Mouse (Mus musculus) layer of hippocampus, adult 2 months (tissue): Measurements from ENCODE around the gene Zhx3. TPM values are rescaled to one million over a fixed set of nuclear protein-coding genes. Genes with fewer than 3 reads are reported as not detected.
A peak's percentile ranks its signal among the peaks of the same experiment; 100 is the strongest.

Experiments used
- DNase-seq, 2 experiments: peaks; one replicate each; pipeline ENCODE4 v3.0.0; 2022; ENCODE audit warnings: low spot score in 2 of 2
- H3K27ac ChIP-seq: fragments of 200-600 bp; 2 replicates; pipeline ENCODE4 v1.8.1; 2022
- H3K4me3 ChIP-seq: fragments of 200-600 bp; 2 replicates; pipeline ENCODE4 v1.8.1; 2022; ENCODE audit warnings: mild to moderate bottlenecking
- CTCF ChIP-seq: fragments of 200-600 bp; conservative IDR thresholded peaks from 2 replicates; pipeline ENCODE4 v1.8.1; 2022; ENCODE audit warnings: antibody characterized with exemption, mild to moderate bottlenecking, moderate library complexity
- total RNA-seq, 2 experiments: library from RNA; stranded (reverse); gene quantifications; 2 replicates each; pipeline ENCODE4 v1.2.3; 2021

Zhx3 gene
- total RNA-seq, 2 experiments from 2014 or later = 111 to 116 TPM

DNA sequence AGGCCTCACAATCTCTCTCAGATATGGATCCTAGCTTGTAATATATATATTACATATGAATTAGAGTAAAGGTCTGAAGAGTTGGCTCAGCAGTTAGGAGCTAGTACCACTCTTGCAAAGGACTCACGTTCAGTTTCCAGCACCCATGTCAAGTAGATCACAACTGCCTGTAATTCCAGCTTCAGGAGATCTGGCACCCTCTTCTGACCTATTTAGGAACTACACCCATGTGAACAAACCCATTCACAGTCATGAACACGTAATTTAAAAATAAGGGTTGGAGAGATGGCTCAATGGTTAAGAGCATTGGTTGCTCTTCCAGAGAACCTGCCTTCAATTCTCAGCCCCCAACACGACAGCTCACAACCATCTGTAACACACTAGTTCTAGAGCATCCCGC lies 3.3 kb upstream of the Zhx3 start:
- no peak for DNase-seq
- H3K4me3 ChIP-seq = no peak overlapping the region
- peak; percentile 72 for TF ChIP-seq CTCF
- no peak overlapping the region for H3K27ac ChIP-seq

DNA sequence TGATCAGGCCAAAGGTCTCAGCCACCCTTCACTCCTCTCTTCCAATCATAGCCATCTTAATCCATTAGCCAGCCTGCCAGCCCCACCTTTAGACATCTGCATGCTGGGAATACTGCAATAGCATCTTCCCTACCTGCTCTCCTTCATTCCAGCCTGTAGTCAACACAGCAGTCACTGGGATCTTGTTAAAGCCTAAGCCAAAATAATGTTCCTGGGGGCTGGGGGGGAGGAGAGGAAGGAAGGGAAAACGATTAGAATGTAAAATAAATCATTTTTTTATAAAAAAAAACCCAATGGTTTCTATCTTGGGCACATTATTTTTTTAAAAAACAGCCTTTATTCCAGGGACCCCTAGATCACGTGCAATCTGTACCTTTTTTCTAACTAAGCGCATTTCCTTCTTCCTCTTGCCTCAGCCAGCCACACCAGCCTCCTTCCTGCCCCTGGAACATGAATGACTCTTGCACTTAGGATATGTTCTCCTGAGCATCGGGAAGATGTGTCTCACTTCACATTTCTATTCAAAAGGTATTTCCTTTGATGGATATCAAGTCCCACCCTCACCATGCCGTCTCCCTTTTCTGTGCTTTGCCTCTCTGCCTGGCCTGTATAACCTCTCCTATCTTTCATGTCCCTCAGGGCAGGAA lies 1.6 kb upstream of the Zhx3 start:
- Histone ChIP-seq H3K4me3 (no peak overlapping the region), H3K27ac (peak overlapping the region; percentile 99)
- TF ChIP-seq CTCF = no peak
- DNase-seq = no peak

DNA sequence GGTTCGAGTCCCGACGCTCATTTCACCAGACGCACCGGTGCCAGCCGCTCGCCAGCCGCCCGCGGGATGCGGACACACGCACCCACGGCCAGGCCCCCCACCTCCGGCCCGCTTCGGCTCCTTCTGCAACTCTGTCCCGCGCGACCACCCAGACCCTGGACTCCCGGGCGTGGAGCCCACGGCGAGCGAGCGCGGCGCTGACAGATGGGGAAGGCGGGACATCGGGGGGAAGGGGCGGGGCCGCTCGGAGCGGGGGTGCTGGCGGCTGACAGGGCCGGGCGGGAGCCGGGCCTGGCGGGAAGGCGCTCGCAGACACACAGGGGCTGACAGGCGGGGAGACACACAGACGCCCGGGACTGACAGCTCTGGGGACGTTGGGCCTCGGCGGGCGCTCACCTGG lies 403 bp downstream of the Zhx3 start:
- TF ChIP-seq CTCF = no peak
- DNase-seq = peak; percentile 64 to 67
- H3K27ac ChIP-seq = peak overlapping the region; percentile 99

DNA sequence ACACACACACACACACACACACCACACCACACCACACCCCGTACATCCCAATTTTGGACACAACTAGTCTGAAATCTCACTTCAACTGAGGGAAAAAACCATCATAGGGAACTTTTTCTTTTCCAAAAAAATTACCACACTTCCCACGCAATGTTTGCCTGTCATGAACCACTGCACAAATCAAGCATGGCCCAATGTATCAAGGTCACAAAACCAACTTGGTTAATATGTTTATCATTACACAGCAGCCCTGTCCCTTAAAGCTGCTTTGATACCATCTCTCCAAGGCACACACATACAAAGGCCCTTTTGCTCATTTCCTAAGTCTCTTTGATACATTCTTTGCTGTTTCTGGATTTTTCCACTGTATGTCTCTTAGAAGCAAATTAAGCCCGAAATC lies 1.5 kb downstream of the Zhx3 start:
- Histone ChIP-seq H3K4me3 (peak overlapping the region; percentile 97), H3K27ac (peak overlapping the region; percentile 99)
- no peak for DNase-seq
- TF ChIP-seq CTCF = no peak

More for the DNA sequence above, 403 bp downstream of the Zhx3 start:
- peak overlapping the region; percentile 97 for H3K4me3 ChIP-seq

DNA sequence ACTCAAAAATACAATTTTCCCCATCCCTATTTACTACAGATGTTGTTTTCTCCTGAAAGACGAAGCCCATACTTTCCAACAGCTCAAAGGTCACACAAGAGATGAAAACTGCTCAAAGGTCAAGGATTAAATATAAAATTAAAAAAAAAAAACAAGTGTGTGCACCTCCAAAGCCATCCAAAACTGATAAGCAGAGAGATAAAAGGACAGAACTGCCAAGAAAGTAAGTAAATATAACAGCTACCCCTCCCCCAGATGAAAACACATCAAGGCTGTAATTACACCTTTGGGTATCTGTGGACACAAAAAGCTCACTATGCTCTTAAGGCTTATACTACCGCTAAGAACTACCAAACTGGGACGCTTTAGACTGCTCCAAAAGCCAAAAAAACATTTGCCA lies 3.4 kb downstream of the Zhx3 start:
- TF ChIP-seq CTCF = no peak
- no peak for DNase-seq
- peak overlapping the region; percentile 97; the same call in 1 of the 2 replicates for H3K4me3 ChIP-seq

DNA sequence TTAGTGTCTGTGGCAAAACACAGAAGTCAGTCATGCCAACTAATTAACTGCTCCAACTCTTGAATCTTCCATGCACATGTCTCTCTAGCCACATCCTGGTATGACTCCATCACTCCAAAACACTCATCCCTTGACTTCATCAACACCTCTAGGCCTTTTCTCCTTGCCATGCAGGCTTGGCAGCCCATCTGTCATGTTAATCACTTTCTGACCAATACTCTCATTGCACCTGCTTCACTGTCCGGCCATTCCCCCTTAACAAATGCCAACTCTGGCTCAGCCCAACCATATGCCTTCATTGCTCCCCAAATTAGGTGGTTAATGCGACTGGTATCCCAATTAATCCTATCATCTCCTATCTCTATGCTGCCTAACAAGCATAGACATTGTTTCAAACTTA lies 7.5 kb downstream of the Zhx3 start:
- no peak for TF ChIP-seq CTCF
- DNase-seq = no peak
- H3K27ac ChIP-seq = 0 out of 2 replicates have a peak overlapping the region, but pooled peaks have one; percentile 19
- no peak overlapping the region for H3K4me3 ChIP-seq

More for the DNA sequence above, 3.4 kb downstream of the Zhx3 start:
- peak overlapping the region; percentile 9; the same call in 1 of the 2 replicates for H3K27ac ChIP-seq

DNA sequence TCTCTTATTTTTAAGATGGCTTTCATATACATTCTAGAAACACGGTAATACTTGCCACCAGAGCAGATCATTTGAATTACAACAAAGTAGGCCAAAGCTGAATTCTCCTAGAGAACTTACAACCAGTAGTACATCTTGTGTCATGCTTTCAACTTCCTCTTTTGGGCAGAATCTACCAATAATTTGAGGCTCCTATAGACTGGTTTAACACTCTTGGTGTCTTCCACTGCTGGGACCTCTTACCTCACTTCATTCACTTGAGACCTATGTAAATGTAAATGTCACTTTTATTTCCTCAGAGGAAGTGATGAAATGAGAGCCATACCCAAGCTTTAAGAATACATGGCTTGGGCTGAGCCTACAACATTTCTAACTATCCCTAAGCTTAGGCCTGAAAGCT lies 8.7 kb downstream of the Zhx3 start:
- DNase-seq = no peak
- Histone ChIP-seq H3K4me3 (no peak overlapping the region), H3K27ac (no peak overlapping the region)
- no peak for TF ChIP-seq CTCF

DNA sequence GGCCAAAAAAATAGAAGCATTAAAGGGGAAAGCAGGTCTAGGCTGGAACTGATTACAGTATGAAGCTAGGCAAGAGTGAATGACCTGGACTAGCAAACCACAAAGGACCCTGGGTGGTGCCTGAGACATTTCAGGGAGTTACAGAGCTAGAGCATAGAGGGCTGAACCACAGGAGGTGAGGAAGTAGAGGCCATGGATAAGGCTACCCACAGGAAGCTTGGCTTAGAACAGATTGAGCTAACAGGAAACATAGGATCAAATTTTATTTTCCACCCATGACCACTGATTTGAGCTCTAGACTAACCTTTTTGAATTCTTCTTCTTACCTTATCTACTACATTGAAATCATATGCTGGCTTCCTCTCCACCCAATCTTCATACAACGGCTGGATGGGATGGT lies 12.4 kb downstream of the Zhx3 start:
- Histone ChIP-seq H3K27ac (no peak overlapping the region), H3K4me3 (no peak overlapping the region)
- TF ChIP-seq CTCF = no peak
- no peak for DNase-seq

DNA sequence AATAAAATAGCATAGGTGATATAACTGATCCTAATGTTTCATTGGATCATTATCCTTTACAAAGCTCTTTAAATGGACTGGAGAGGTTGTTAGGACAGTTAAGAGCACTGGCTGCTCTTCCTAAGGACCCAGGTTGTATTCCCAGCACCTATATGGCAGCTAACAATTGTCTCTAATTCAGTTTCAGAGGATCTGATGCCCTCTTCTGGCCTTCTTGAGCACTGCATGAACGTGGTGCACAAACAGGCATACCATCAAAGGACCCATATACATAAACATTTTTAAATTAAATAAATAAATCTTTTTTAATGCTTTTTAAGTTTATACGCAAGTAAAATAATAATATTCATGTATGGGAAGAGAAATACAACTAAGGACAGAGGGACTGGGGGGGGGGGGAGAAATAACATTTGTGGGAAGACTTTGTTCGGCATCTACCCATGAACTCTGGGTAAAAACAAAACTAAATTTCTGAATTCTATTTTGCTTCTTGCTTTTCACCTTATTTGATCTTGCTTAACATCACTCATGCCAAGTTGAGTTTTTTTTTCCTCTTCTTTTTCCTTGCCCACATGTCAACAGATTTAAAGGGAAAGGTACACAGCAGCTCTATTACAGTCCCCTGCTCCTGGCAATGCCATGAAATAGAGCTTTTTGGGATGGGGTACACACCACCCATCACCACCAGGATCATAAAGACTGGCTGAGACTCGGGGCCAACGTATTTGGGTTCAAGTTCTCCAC lies 16.3 kb downstream of the Zhx3 start:
- DNase-seq = no peak
- peak; percentile 57 for TF ChIP-seq CTCF
- Histone ChIP-seq H3K4me3 (no peak overlapping the region), H3K27ac (no peak overlapping the region)

DNA sequence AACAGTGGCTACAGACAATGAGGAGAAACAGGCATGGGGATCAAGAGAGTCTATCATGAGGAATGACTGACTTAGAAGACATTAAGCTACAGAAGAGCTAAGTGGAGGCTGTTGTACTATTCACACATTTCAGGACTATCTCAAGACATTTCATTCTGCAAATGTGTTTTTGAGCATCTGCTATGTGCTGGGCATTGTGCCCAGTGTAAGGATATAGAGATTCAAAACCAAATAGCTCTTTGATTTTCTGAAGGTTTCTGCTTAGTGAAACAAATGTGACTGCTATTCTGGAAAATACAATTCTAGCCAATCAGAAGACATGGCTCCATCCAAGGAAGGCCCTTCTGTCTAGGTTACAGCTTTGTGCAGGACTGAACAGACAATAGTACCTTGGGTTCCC lies 18.1 kb downstream of the Zhx3 start:
- Histone ChIP-seq H3K27ac (peak overlapping the region; percentile 57; the same call in 1 of the 2 replicates), H3K4me3 (no peak overlapping the region)
- DNase-seq = peak; percentile 57 to 83
- TF ChIP-seq CTCF = no peak

DNA sequence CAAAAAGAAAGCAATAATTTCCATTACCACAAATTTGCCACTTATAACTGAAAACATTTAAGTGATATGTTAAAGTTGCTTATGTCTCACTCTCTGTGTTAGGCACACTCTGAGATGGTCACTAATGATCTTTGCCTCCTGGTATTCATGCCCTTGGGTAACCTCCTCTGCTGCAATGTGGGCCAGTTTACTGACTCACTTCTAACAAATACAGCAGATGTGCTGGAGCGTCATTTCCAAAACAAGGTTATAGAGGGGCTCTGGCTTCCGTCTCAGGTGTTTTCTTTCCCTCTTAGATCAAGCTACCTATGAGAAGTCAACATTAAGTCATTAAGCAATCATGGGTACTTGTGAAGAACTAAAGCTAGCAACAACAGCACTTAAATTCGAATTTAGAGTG lies 22.4 kb downstream of the Zhx3 start:
- Histone ChIP-seq H3K27ac (0 out of 2 replicates have a peak overlapping the region, but pooled peaks have one; percentile 67), H3K4me3 (no peak overlapping the region)
- no peak for TF ChIP-seq CTCF
- DNase-seq = no peak

DNA sequence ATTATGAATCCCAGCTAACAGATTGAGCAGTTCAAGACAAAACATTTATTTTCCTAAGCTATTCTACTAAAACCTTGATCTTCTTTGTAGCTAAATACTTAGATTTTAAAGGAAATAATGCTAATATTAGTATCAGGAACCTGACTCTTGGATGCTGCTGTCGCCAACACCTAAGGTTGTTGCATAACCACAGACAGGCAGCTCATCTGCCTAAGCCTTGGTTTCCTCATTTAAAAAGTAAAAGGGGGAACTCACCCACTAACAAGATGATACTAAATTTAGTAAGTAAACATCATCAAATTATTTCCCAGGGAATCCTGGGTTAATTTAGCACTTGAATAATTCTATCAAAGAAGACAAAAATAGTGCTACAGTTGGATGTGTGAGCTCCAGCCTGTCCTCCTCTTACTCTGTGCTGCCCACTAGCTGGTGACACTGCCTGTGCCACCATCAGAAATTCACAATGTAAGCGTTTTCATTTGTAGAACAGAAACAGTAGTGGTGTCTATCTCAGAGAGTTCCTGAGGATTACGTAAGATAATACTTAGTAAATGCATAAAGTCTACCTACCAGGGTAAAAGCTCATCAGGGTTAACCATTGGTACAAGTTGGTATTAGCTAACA lies 23.1 kb downstream of the Zhx3 start:
- DNase-seq = no peak
- peak; percentile 72 for TF ChIP-seq CTCF
- no peak overlapping the region for H3K4me3 ChIP-seq
- H3K27ac ChIP-seq = peak overlapping the region; percentile 67

DNA sequence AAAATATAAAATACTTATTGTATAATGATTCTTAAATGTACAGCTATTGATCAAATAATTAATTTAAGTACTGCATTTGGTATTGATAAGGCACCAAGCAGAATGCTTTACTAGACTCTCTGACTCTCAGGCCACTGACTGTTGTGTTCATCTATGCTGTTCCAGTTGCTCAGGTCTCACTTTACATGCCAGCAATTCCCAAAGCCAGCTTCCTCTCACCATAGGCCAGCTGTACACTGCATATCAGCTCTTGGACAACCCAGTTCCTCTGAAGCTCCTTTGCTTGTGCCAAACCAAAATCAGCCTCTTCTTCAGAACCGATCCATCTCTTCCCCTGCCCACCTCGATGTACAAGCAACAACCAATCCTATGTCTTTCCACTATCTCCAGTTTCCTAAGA lies 24.6 kb downstream of the Zhx3 start:
- Histone ChIP-seq H3K4me3 (no peak overlapping the region), H3K27ac (peak overlapping the region; percentile 67; the same call in 1 of the 2 replicates)
- TF ChIP-seq CTCF = no peak
- DNase-seq = no peak

DNA sequence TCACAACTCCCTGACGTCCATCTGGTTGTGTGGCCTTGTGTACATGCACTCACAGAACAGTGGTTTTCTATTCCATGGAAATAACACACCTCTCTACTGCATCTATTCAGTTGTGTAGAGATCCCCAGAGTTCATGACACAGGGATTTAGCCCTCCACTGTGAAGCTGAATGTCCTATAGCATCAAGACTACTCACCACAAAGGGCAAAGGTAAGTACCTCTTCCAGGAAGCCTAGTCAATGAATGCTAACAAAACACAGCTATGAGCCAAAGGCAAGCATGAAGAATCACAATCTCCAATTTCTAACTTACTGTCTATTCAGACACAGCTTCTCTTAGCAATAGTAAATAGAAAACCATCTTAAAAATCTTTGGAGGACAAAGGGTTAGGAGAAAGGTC lies 25.1 kb downstream of the Zhx3 start:
- Histone ChIP-seq H3K27ac (peak overlapping the region; percentile 67; the same call in 1 of the 2 replicates), H3K4me3 (no peak overlapping the region)
- no peak for DNase-seq
- TF ChIP-seq CTCF = no peak
